Comparison of ENCODE assay signal across 18 mouse cellular contexts in genomic region chr7:19841686-19842413, GRCm38 (mm10). TPM values are rescaled to one million over a fixed set of nuclear protein-coding genes. Genes with fewer than 3 reads are reported as not detected.
DNase-seq lines count a peak whose midpoint lies in the region; ATAC-seq and TF ChIP-seq lines count a peak whose summit lies in the region.
"Had no signal": no experiment of that assay in that cellular context is flagged by ENCODE, and none has a peak within 500 bp of the region (broad histone marks: within the 10 kb centered on the region; RNA-seq: fewer than 3 reads in every experiment).

No protein-coding gene starts in this region.

- no peak overlapping the region; the same call in 1 of the 2 replicates for H3K27ac ChIP-seq in heart, embryonic 16.5 days (ENCODE audit: low read length)
- 0 out of 2 replicates have a peak overlapping the region, but pooled peaks have one; percentile 5 for H3K27ac ChIP-seq in liver, embryonic 11.5 days (ENCODE audit: low read depth, low read length)
- peak overlapping the region; percentile 45; the same call in 1 of the 2 replicates for H3K27ac ChIP-seq in thymus, adult 2 months (ENCODE audit: control insufficient read depth, insufficient read depth, low read length)
- no peak overlapping the region for H3K27ac ChIP-seq in forebrain, embryonic 10.5 days
- H3K27ac ChIP-seq: embryonic facial prominence, embryonic 15.5 days; macrophage; neural tube, embryonic 15.5 days had no signal

- ATAC-seq in heart, embryonic 16.5 days (replicated peaks; ENCODE audit: extremely low read depth, insufficient read depth, low FRiP score): peak; percentile 29; the same call in 1 of the 2 replicates
- ATAC-seq in CD4-positive, CD25-positive, alpha-beta regulatory T cell, adult 4 months: peak; percentile 27
- ATAC-seq in liver, embryonic 11.5 days (replicated peaks; ENCODE audit: low FRiP score): peak; percentile 75

- peaks cover 13% of the 10 kb centered on the region for H3K27me3 ChIP-seq in heart, embryonic 16.5 days (ENCODE audit: control insufficient read depth, insufficient read depth, low read length)
- peaks cover 8% of the 10 kb centered on the region; the same call in 1 of the 2 replicates for H3K27me3 ChIP-seq in liver, embryonic 11.5 days (replicated peaks; ENCODE audit: control insufficient read depth, insufficient read depth, low read length)
- no peaks in the 10 kb centered on the region for H3K27me3 ChIP-seq in thymus, adult 2 months (ENCODE audit: control insufficient read depth, insufficient read depth, low read length)
- H3K27me3 ChIP-seq in forebrain, embryonic 10.5 days (ENCODE audit: poor library complexity, severe bottlenecking): peaks cover 40% of the 10 kb centered on the region

- no peaks in the 10 kb centered on the region for H3K36me3 ChIP-seq in heart, embryonic 16.5 days (ENCODE audit: control insufficient read depth, insufficient read depth)
- H3K36me3 ChIP-seq in liver, embryonic 11.5 days (ENCODE audit: control insufficient read depth, insufficient read depth, low read length): no peaks in the 10 kb centered on the region
- no peaks in the 10 kb centered on the region for H3K36me3 ChIP-seq in thymus, adult 2 months (ENCODE audit: control insufficient read depth, insufficient read depth, low read length)
- H3K36me3 ChIP-seq in forebrain, embryonic 10.5 days (replicated peaks): no peaks in the 10 kb centered on the region
- H3K36me3 ChIP-seq: embryonic facial prominence, embryonic 15.5 days; neural tube, embryonic 15.5 days had no signal

- H3K4me3 ChIP-seq in heart, embryonic 16.5 days (ENCODE audit: low read length): no peak overlapping the region
- H3K4me3 ChIP-seq in liver, embryonic 11.5 days (ENCODE audit: low read depth, low read length): no peak overlapping the region
- H3K4me3 ChIP-seq in thymus, adult 2 months (ENCODE audit: control insufficient read depth, insufficient read depth, low read length): no peak overlapping the region
- H3K4me3 ChIP-seq in forebrain, embryonic 10.5 days: no peak overlapping the region
- H3K4me3 ChIP-seq: embryonic facial prominence, embryonic 15.5 days; neural tube, embryonic 15.5 days had no signal

- no peak overlapping the region for H3K4me2 ChIP-seq in heart, embryonic 16.5 days (ENCODE audit: low read depth, low read length)
- no peak overlapping the region for H3K4me2 ChIP-seq in liver, embryonic 11.5 days
- H3K4me2 ChIP-seq: embryonic facial prominence, embryonic 15.5 days; neural tube, embryonic 15.5 days had no signal

- TF ChIP-seq POLR2A in thymus, adult 2 months (IDR thresholded peaks at IDR 0.05; ENCODE audit: control insufficient read depth, extremely low read depth, insufficient read depth, low read length, poor library complexity): no peak

- H3K4me1 ChIP-seq in heart, embryonic 16.5 days (ENCODE audit: control insufficient read depth, insufficient read depth, low read length): no peaks in the 10 kb centered on the region
- peaks cover 4% of the 10 kb centered on the region; the same call in 1 of the 2 replicates for H3K4me1 ChIP-seq in liver, embryonic 11.5 days (replicated peaks; ENCODE audit: control insufficient read depth, insufficient read depth, low read length)
- peaks cover 52% of the 10 kb centered on the region for H3K4me1 ChIP-seq in thymus, adult 2 months (replicated peaks; ENCODE audit: control insufficient read depth, insufficient read depth, low read length)
- peaks cover 6% of the 10 kb centered on the region; the same call in 1 of the 2 replicates for H3K4me1 ChIP-seq in forebrain, embryonic 10.5 days
- H3K4me1 ChIP-seq: embryonic facial prominence, embryonic 15.5 days had no signal

- 76% methylated on average over 21 of the region's 21 CpGs for WGBS in heart, embryonic 16.5 days
- WGBS in liver, embryonic 11.5 days: 75% methylated on average over 21 of the region's 21 CpGs
- 56% methylated on average over 21 of the region's 21 CpGs for WGBS in thymus, adult 2 months
- 90% methylated on average over 21 of the region's 21 CpGs for WGBS in forebrain, embryonic 10.5 days

- DNase-seq in heart, postnatal 4 days: no peak
- DNase-seq in liver, embryonic 11.5 days (ENCODE audit: low spot score): no peak
- peak; percentile 65 for DNase-seq in thymus, adult 2 months
- DNase-seq in forebrain, embryonic 10.5 days (ENCODE audit: extremely low spot score, low spot score): no peak
- DNase-seq in adrenal gland, adult 8-10 months: no peak
- no peak for DNase-seq in urinary bladder, postnatal 10 days (ENCODE audit: low spot score)
- DNase-seq: cerebellum, postnatal 25 days; heart, adult 18-20 months; right cerebral cortex, adult 18-20 months had no signal

- H3K9ac ChIP-seq in heart, embryonic 16.5 days (ENCODE audit: low read length): no peak overlapping the region
- no peak overlapping the region for H3K9ac ChIP-seq in liver, embryonic 11.5 days (ENCODE audit: low read depth, low read length)
- H3K9ac ChIP-seq: embryonic facial prominence, embryonic 15.5 days; neural tube, embryonic 15.5 days had no signal

- no peaks in the 10 kb centered on the region for H3K9me3 ChIP-seq in heart, embryonic 16.5 days (replicated peaks; ENCODE audit: control insufficient read depth, low read length)
- no peaks in the 10 kb centered on the region for H3K9me3 ChIP-seq in liver, embryonic 11.5 days (ENCODE audit: control insufficient read depth, low read length)
- H3K9me3 ChIP-seq in forebrain, embryonic 10.5 days: 0 out of 2 replicates have a peak, but pooled peaks cover 3% of the 10 kb centered on the region
- H3K9me3 ChIP-seq: embryonic facial prominence, embryonic 15.5 days; neural tube, embryonic 15.5 days had no signal

- no peak for TF ChIP-seq CTCF in thymus, adult 2 months (IDR thresholded peaks at IDR 0.05; ENCODE audit: borderline replicate concordance, control insufficient read depth, extremely low read depth, insufficient read depth, low read length, poor library complexity)

RNA-seq across cellular contexts. Expression of gene Gm19345, which starts 10.0 kb away (rescaled TPM):
- not detected in 2 replicates for polyA plus RNA-seq in heart, embryonic 16.5 days (2015; fragmentation: Nextera tagmentation; extraction: Ambion mirVana)
- not detected for total RNA-seq in heart, postnatal 4 days (2021)
- polyA plus RNA-seq in CD4-positive, CD25-positive, alpha-beta regulatory T cell, adult 4 months (2017; shearing (Covaris generic)): not detected
- polyA plus RNA-seq in liver, embryonic 11.5 days (2014; fragmentation: Nextera tagmentation; extraction: Ambion mirVana): not detected in 2 replicates
- polyA plus RNA-seq in thymus, adult 2 months (2012; rRNA removed): 0.36 and 0.57 TPM in 2 replicates
- polyA plus RNA-seq in forebrain, embryonic 10.5 days (2016; fragmentation: Nextera tagmentation; extraction: Ambion mirVana): 0.26 TPM in 1 of 2 replicates, not detected in the other
- under 1 TPM in 2 of 4 experiments, not detected in 2; 0.28 to 0.35 TPM for total RNA-seq in adrenal gland, adult 8-10 months (2022)
- total RNA-seq: heart, adult 18-20 months; hematopoietic stem cell, adult 5-6 weeks had no signal
- polyA plus RNA-seq: limb, embryonic 11.5 days; macrophage had no signal

RNA-seq across cellular contexts. Expression of gene Ceacam16, which starts 19.2 kb away (rescaled TPM):
- not detected in 2 replicates for polyA plus RNA-seq in heart, embryonic 16.5 days (2015; fragmentation: Nextera tagmentation; extraction: Ambion mirVana)
- under 1 TPM in 1 of 2 experiments, not detected in 1; 0.38 TPM for total RNA-seq in heart, postnatal 4 days (2021)
- polyA plus RNA-seq in CD4-positive, CD25-positive, alpha-beta regulatory T cell, adult 4 months (2017; shearing (Covaris generic)): not detected
- polyA plus RNA-seq in liver, embryonic 11.5 days (2014; fragmentation: Nextera tagmentation; extraction: Ambion mirVana): not detected in 2 replicates
- polyA plus RNA-seq in thymus, adult 2 months (2012; rRNA removed): 3.3 and 3.9 TPM in 2 replicates
- polyA plus RNA-seq in forebrain, embryonic 10.5 days (2016; fragmentation: Nextera tagmentation; extraction: Ambion mirVana): not detected in 2 replicates
- under 1 TPM in 1 of 4 experiments, not detected in 3; 0.31 TPM for total RNA-seq in adrenal gland, adult 8-10 months (2022)
- total RNA-seq: heart, adult 18-20 months; layer of hippocampus, adult 18-20 months; midbrain, postnatal 0 days had no signal
- polyA plus RNA-seq: embryonic facial prominence, embryonic 15.5 days; limb, embryonic 11.5 days had no signal

RNA-seq across cellular contexts. Expression of gene Bcl3, which starts 19.3 kb away (rescaled TPM):
- 3.1 and 4.1 TPM in 2 replicates for polyA plus RNA-seq in heart, embryonic 16.5 days (2015; fragmentation: Nextera tagmentation; extraction: Ambion mirVana)
- 1 to 10 TPM; 4.0 TPM for total RNA-seq in heart, postnatal 4 days (2021)
- polyA plus RNA-seq in CD4-positive, CD25-positive, alpha-beta regulatory T cell, adult 4 months (2017; shearing (Covaris generic)): 10 to 100 TPM; 16.0 to 20.5 TPM
- 5.4 and 7.0 TPM in 2 replicates for polyA plus RNA-seq in liver, embryonic 11.5 days (2014; fragmentation: Nextera tagmentation; extraction: Ambion mirVana)
- polyA plus RNA-seq in thymus, adult 2 months (2012; rRNA removed): 54.4 and 67.2 TPM in 2 replicates
- 0.91 and 1.4 TPM in 2 replicates for polyA plus RNA-seq in forebrain, embryonic 10.5 days (2016; fragmentation: Nextera tagmentation; extraction: Ambion mirVana)
- total RNA-seq in adrenal gland, adult 8-10 months (2022): 10 to 100 TPM; 16.5 to 23.4 (median 21.9) TPM

RNA-seq across cellular contexts. Expression of gene Cblc, which starts 45.2 kb away (rescaled TPM):
- polyA plus RNA-seq in heart, embryonic 16.5 days (2015; fragmentation: Nextera tagmentation; extraction: Ambion mirVana): 1.2 and 2.0 TPM in 2 replicates
- not detected for total RNA-seq in heart, postnatal 4 days (2021)
- not detected for polyA plus RNA-seq in CD4-positive, CD25-positive, alpha-beta regulatory T cell, adult 4 months (2017; shearing (Covaris generic))
- polyA plus RNA-seq in liver, embryonic 11.5 days (2014; fragmentation: Nextera tagmentation; extraction: Ambion mirVana): 1.4 TPM in 2 replicates
- 2.4 and 2.8 TPM in 2 replicates for polyA plus RNA-seq in thymus, adult 2 months (2012; rRNA removed)
- polyA plus RNA-seq in forebrain, embryonic 10.5 days (2016; fragmentation: Nextera tagmentation; extraction: Ambion mirVana): 0.53 and 1.2 TPM in 2 replicates
- under 1 TPM in 1 of 4 experiments, not detected in 3; 0.43 TPM for total RNA-seq in adrenal gland, adult 8-10 months (2022)
- total RNA-seq: hematopoietic stem cell, adult 5-6 weeks; layer of hippocampus, adult 18-20 months had no signal
- polyA plus RNA-seq: macrophage had no signal

RNA-seq across cellular contexts. Expression of gene Ceacam19, which starts 45.9 kb away (rescaled TPM):
- polyA plus RNA-seq in heart, embryonic 16.5 days (2015; fragmentation: Nextera tagmentation; extraction: Ambion mirVana): 0.04 TPM in 1 of 2 replicates, not detected in the other
- not detected for total RNA-seq in heart, postnatal 4 days (2021)
- not detected for polyA plus RNA-seq in CD4-positive, CD25-positive, alpha-beta regulatory T cell, adult 4 months (2017; shearing (Covaris generic))
- polyA plus RNA-seq in liver, embryonic 11.5 days (2014; fragmentation: Nextera tagmentation; extraction: Ambion mirVana): not detected in 2 replicates
- 0.30 and 0.36 TPM in 2 replicates for polyA plus RNA-seq in thymus, adult 2 months (2012; rRNA removed)
- not detected in 2 replicates for polyA plus RNA-seq in forebrain, embryonic 10.5 days (2016; fragmentation: Nextera tagmentation; extraction: Ambion mirVana)
- not detected for total RNA-seq in adrenal gland, adult 8-10 months (2022)
- total RNA-seq: heart, adult 18-20 months; hematopoietic stem cell, adult 5-6 weeks; layer of hippocampus, adult 18-20 months had no signal
- polyA plus RNA-seq: limb, embryonic 11.5 days; midbrain, postnatal 0 days; neural tube, embryonic 15.5 days had no signal

Comparison
In these comparisons a context has a peak if more than half of its experiments do, and no peak if none do; other contexts are left out.
1. H3K27ac ChIP-seq: peak in liver, embryonic 11.5 days (single experiment) and thymus, adult 2 months (single experiment); none in heart, embryonic 16.5 days (single experiment) and forebrain, embryonic 10.5 days (single experiment).
2. Peak in every context shown above with its lines, with median percentiles within 50 percentile points of each other: ATAC-seq.